Mouse (Mus musculus) urinary bladder, adult 18-20 months (tissue): ENCODE measurements around the gene Kdm5a.

ENCODE experiments used
- DNase-seq, 2 experiments: peaks; one replicate each; pipeline ENCODE4 v3.0.0; 2022; ENCODE audit warnings: low spot score in 2 of 2, mixed read lengths in 2 of 2

The Kdm5a gene

DNA sequence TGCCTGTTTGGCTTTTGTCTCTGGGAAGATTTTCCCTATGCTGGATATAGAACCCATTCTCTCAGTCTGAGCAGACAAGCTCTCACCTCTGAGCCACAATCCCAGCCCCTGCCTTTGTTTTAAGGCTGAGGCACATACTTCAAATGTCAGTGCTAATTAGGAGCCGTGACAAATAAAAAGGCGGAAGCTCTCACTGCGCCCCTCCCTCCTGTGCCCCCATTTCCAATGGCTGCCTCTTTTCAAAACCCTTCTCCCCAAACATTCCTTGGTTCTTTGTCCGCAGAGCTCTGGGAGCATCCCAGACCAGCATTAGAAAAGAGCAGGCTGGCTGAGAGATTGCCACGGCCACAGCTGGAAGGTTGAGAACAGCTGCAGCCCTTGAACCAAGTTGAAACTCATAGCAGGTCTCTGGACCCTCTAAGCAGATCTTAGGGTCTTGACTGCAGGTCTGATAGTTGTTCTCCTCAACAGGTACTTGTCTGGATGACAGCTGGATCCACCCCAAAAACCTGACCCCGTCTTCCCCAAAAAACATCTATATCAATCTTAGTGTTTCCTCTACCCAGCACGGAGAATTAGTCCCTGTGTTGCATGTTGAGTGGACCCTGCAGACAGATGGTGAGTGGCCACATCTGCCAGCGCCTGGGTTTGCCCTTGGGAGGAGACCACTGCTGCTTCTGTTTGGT lies 108.7 kb downstream of the Kdm5a start:
- DNase-seq: no peak

DNA sequence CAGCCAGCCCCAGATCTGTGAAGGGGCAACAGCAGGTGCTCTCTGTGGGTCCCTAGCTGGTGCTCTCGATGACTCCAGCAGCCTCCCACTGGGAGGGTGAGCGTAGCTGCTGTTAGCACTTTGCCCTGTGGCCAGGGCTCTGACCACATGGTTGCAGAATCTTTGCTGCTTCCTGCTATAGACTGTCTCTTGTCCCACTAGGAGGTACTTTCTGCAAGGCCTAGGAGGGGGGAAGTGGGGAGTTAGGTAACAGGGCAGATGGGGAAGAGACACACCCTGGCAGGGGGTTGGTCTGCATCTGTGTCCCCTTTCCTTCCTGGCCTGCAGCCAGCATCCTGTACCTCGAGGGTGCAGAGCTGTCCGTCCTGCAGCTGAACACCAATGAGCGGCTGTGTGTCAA lies 109.5 kb downstream of the Kdm5a start:
- DNase-seq: no peak

DNA sequence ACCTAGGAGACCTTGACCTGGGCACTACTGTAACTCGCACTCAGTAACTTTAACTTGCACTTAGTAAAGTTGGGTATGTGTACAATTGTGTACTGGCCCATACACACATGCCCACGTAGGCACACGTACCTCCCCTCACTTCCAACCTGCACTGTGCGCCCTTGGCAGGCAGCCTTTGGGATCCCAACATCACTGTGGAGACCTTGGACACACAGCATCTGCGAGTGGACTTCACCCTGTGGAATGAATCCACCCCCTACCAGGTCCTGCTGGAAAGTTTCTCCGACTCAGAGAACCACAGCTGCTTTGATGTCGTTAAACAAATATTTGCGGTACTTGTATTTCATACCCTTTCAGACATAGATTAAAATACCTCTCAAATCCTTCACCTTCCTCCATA lies 111.4 kb downstream of the Kdm5a start:
- DNase-seq: no peak

DNA sequence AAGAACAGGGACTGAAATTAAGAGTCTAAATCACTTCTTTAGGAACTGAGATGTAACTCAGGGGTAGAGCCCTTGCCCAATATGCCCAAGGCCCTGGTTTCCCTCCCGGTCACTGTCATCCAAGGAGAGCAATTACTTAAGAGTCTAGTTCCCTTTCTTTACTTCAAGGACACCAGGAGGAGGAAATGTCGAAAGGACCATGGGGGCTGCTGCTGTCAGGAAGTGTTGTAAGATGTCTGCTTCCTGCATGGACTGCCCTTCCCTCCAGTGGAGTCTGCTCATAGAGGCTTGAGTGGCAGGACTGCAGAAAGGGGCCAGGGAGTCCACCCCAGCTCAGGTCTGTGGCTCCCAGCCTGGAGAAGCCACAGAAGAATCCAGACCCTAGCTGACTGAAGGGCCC lies 115.4 kb downstream of the Kdm5a start:
- no peak for DNase-seq

DNA sequence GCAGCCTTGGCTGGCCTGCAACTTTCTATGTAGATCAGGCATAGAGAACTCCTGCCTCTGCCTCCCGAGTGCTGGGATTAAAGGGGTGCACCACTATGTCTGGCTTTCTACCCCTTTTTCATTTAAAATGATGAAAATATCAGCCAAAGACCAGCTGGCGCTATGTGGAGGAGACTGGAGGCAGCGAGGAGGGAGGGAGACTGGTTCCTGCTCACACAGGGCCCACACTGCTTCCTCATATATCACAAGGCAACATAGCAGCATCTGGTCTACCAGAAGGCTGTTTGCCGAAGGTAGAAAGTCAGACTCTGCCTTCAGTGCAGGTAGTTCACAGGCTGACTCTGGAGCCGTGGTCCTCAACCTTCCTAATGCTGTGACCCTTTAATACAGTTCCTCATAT lies 116.4 kb downstream of the Kdm5a start:
- DNase-seq: no peak

DNA sequence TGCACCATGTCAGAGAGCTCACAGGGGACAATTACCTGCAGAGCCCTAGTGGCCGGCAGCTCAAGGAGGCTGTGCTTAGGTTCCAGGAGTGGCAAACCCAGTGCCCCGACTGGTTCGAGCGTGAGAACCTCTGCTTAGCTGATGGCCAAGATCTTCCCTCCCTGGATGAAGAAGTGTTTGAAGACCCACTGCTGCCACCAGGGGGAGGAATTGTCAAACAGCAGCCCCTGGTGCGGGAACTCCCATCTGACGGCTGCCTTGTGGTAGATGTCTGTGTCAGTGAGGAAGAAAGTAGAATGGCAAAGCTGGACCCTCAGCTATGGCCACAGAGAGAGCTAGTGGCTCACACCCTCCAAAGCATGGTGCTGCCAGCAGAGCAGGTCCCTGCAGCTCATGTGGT lies 117.6 kb downstream of the Kdm5a start:
- no peak for DNase-seq

DNA sequence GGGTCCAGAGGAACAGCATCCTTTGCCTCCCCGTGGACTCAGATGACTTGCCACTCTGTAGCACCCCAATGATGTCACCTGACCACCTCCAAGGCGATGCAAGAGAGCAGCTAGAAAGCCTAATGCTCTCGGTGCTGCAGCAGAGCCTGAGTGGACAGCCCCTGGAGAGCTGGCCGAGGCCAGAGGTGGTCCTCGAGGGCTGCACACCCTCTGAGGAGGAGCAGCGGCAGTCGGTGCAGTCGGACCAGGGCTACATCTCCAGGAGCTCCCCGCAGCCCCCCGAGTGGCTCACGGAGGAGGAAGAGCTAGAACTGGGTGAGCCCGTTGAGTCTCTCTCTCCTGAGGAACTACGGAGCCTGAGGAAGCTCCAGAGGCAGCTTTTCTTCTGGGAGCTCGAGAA lies 118.1 kb downstream of the Kdm5a start:
- DNase-seq: no peak

DNA sequence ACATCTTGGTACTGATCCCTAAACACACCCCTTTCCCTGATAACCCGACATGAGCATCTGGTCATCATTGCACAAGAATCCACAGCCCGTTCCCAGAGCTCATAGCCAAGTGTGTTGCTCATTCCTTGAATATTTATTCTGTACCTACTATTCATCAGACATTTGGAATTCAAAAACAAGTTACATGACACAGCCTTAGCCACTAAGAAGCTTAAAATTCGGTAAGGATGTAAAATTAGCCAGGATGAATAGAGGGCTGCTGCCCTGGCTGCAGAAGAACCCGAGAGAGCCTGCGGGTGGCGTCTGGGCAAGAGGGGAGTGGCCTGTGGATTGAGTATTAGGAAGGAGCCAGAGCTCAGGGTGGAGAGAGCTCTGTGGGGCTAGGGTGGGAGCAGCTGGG lies 118.8 kb downstream of the Kdm5a start:
- no peak for DNase-seq

DNA sequence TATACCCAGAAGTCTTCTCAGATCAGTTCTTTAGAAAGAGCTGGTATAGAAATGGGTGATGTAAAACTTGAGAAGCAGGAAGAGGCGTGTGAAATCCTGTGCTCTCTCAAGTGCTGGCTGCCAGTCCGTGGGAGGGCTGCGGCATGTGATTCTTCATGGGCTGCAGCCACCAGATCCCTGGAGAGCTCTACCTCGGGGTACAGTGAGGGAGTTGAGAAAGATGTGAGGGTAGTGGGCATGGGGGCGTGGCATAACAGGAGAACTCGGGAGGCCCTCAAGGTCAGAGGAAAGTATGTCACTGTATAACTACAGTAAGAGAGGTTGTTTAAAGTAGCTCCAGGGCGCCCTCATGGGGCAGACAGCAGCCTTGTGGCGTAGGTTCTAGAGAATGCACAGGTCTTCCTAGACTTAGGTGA lies 119.3 kb downstream of the Kdm5a start:
- no peak for DNase-seq

DNA sequence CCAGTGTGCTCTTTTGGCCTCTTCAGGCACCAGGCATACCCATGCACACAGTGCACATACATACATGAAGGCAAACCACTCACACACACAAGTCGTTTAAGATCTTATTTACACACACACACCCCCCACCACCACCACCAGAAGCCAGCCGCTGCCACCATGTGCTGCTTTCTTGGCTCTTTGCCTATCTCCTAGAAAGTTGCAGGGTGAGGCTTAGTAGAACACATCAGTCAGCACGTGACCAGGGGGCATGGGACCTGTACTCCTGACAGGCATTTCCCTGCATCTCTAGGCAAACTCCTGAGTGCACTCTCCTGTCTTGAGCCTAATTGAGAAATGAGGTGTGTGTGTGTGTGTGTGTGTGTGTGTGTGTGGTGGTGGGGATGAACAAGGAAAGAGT lies 121.1 kb downstream of the Kdm5a start:
- no peak for DNase-seq

DNA sequence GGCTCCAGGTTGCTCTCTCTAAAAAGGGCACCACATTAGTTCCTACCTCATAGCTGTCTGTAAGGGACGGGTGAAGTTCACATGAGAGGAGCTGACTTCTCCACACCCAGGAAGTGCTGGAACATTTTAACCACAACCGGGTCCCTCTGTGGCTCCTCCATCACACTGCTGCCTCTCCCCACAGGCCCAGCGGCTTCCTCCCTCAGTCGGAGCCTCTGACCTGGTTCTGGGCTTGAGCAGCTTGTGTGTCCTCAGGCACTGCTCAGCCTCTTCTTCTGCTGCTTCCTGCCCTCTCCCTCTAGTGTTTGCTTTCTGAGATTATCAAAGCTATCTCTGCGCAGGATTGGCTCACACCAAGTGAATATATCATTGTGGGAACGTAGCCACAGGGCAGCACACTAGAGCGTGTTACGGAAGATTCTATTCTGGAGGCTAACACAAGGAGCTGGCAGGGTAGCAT lies 122.2 kb downstream of the Kdm5a start:
- DNase-seq: no peak

DNA sequence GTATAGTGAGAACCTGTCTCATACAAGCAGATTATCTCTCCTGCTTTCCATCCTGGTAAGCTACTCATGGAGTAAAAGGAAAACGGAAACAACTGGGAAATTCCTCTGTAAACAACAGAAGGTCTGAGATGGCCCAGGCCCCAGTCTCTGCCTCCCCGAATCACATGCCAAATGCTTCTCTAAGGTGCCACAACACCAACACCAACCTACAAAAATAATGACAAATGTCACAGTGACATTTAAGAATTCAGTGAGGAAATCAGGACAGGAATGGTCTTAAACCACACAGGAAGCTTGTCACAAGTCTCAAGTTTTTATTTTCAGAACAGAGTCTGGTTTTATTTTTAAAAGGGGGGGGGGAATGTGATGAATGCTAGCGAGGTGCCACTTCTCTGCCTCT lies 124.7 kb downstream of the Kdm5a start:
- DNase-seq: no peak

DNA sequence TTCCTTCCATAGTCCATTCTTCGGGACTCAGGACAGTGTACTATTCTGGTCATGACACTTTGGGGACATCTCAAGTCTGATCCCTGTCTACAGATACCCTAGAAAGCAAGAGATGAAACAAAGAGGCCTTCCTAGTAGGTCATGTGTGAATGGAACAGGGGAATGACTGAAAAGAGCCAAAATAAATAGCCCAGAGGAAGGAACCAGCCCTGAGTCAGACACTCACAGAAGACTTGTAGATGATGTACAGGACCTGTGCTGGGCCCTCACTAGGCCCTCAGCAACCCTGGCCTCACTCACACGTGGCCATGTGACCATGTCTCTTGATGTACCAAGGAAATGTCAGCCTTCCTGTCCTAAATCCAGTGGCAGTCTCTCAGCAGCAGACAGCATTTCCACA lies 125.5 kb downstream of the Kdm5a start:
- DNase-seq: no peak

DNA sequence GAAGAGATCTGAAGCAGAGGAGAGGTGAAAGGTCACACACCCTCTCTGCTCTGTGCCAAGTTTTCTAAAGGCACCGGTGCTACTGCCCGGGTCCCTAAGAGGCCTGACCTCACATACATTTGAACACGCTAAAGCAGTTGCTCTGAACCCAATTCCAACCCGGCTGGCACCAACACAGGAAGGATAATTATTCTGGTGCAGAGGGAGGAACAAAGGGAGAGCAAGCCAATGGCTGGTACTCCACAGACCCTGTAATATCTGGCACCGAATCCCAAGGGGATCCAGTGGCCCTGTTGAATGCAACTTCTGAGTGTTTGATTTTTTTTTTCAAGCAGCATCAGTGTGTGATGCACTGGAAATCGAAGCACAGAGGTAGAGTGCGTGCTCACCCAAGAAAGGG lies 127.1 kb downstream of the Kdm5a start:
- no peak for DNase-seq

DNA sequence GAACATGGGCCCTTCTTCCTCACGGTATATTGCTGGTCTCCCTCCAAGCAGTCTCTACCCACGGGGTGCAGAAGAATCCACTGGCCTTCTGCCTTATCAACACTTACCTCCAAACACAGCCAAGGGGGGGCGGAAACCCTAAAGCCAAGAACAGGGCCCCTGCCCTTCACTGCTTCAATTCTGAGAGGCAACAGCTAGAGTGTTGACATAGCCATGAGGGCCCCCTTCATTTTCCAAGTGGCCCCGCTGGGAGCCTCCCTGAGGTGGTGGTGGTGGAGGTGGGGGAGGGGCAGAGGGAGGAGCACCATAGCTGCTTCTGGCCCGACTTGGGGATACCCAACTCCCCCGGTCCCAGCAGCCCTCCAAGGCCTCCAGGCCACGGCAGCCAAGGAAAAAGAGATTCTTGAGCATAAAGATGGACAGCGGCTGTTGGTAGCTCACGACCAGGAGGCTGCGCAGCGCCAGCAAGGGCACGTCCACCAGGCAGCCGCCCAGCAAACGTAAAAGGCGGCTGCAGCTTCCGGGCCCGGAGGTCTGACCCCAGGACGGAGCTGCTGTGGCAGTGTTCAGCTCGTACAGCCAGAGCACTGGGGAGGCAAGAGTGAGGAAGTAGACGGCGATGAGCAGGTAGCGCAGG lies 128.1 kb downstream of the Kdm5a start:
- DNase-seq: no peak

DNA sequence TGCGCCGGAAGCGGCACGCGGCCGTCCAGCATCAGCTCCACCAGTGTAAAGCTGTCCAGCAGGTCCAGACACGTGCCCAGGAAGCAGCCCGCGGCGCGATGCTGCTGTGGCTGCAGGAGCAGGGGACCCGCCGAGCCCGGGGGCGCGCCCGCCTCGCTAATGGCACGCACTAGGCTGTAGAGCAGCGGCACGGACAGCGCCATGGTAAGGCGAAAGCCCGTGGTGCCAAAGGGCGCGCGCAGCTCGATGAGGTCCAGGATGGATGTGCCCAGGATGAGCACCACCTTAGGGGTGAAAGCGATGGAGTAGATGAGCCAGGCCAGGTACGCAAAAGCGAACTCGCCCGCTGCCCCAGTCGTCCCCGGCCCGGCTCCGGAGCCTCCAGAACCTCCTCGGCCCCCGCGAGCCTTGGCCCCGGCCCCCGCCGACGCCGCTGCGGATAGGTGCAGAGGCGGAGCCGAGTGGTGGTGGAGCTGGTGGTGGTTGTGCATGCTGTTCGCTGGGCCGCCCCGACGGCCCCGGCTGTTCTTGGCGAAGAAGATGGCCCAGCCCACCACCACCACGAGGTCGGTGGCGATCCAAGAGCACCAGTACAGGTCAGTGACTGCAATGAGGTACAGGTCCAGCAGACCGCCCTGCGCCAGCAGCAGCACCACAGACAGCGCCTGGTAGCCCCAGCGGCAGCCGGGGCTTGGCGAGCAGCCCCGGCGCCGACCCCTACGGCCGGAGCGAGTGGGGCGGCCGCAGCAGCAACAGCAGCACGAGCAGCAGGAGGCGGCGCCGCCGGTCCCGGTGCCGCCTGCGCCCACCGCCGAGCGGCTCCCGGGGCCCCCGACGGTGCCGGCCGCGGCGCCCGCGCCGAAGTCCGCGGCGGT lies 128.8 kb downstream of the Kdm5a start:
- DNase-seq: peak; percentile 21 to 39

DNA sequence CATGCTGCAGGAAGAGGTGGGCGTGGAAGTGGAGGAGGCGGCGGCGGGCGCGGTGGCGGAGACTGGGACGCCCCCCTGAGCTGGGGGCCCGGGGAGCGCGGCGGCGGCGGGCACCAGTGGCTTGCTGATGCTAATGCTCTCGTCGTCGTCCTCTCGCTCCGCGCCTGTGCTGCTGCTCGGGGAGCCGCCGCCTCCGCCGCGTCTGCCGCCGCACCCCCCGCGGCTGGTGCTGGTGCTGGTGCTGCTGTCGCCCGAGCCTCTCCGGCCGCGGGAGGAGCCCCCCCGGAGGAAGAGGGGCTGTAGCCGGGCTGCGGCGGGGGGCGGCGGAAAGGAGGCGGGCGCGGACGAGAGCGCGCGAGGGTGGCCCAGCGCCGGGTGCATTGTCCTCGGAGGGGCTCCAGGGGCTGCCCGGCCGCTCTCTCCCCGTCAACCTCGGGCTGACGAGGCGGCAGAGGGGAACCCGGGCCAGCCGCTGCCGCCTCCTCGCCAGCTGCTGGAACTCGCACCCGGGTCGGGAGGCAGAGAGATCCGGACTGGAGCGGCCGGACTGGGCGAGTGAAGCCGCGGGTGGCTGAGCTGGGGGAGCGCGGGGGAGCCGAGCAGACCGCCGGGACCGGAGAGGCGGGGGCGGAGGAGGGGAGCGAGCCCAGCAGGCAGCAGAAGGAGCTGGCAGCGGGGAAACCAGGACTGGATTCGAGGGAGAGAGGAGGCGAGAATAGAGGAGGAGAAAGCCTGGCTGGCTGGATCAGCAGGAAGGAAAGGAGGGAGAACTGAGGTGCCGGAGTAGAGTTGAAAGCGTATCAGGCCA lies 129.7 kb downstream of the Kdm5a start, which contains the start of gene Tmem121b:
Tmem121b (minus strand) TSS at position 434 of the 808 bp plus-strand sequence.
- no peak for DNase-seq
